In genomic region chr19:16372752-16373486, GRCm38 (mm10) we compare ENCODE assay signal across 8 mouse cellular contexts.
DNase-seq lines count a peak whose midpoint lies in the region; ATAC-seq and TF ChIP-seq lines count a peak whose summit lies in the region.

No protein-coding gene starts in this region.

- H3K27me3 ChIP-seq in liver, embryonic 11.5 days (replicated peaks; ENCODE audit: control insufficient read depth, insufficient read depth, low read length) = no peaks in the 10 kb centered on the region
- H3K27me3 ChIP-seq in forebrain, embryonic 12.5 days = no peaks in the 10 kb centered on the region
- H3K27me3 ChIP-seq in limb, embryonic 14.5 days (ENCODE audit: control insufficient read depth, insufficient read depth, low read length) = no peaks in the 10 kb centered on the region
- H3K27me3 ChIP-seq in myocyte (ENCODE audit: control insufficient read depth, insufficient read depth, insufficient read length) = no peaks in the 10 kb centered on the region

- H3ac ChIP-seq in myocyte (ENCODE audit: control insufficient read depth, insufficient read length) = no peak overlapping the region

- H3K36me3 ChIP-seq in liver, embryonic 11.5 days (ENCODE audit: control insufficient read depth, insufficient read depth, low read length) = no peaks in the 10 kb centered on the region
- H3K36me3 ChIP-seq in forebrain, embryonic 12.5 days (replicated peaks) = peaks cover under 1% of the 10 kb centered on the region; the same call in 1 of the 2 replicates
- no peaks in the 10 kb centered on the region; the same call in 1 of the 2 replicates for H3K36me3 ChIP-seq in limb, embryonic 14.5 days (ENCODE audit: control insufficient read depth, insufficient read depth, low read length)
- no peaks in the 10 kb centered on the region for H3K36me3 ChIP-seq in myocyte (ENCODE audit: control insufficient read depth, insufficient read depth)

- no peak for TF ChIP-seq POLR2A in limb, embryonic 14.5 days (IDR thresholded peaks at IDR 0.05; ENCODE audit: borderline replicate concordance, extremely low read depth, insufficient read depth, insufficient read length)
- TF ChIP-seq POLR2A in myocyte (IDR thresholded peaks at IDR 0.05; ENCODE audit: insufficient read length, low read depth) = no peak

- H3K4me1 ChIP-seq in liver, embryonic 11.5 days (replicated peaks; ENCODE audit: control insufficient read depth, insufficient read depth, low read length) = no peaks in the 10 kb centered on the region
- peaks cover 30% of the 10 kb centered on the region for H3K4me1 ChIP-seq in forebrain, embryonic 12.5 days
- H3K4me1 ChIP-seq in limb, embryonic 14.5 days (ENCODE audit: control insufficient read depth, insufficient read depth, low read length) = peaks cover 15% of the 10 kb centered on the region

- H3K9ac ChIP-seq in liver, embryonic 11.5 days (ENCODE audit: low read depth, low read length) = no peak overlapping the region
- no peak overlapping the region for H3K9ac ChIP-seq in forebrain, embryonic 12.5 days
- no peak overlapping the region for H3K9ac ChIP-seq in limb, embryonic 14.5 days (ENCODE audit: low read depth, low read length, severe bottlenecking)

- DNase-seq in liver = peak; percentile 6
- no peak for DNase-seq in liver, embryonic 11.5 days (ENCODE audit: low spot score)
- DNase-seq in limb, embryonic 14.5 days (ENCODE audit: low spot score) = peak; percentile 33
- no peak for DNase-seq in urinary bladder, postnatal 10 days (ENCODE audit: low spot score)
- no peak for DNase-seq in cerebellum, adult 11-12 months
- no peak for DNase-seq in gastrocnemius, postnatal 36 days

- WGBS in liver, embryonic 11.5 days = 77% methylated on average over 9 of the region's 9 CpGs
- 62% methylated on average over 9 of the region's 9 CpGs for WGBS in forebrain, embryonic 12.5 days
- 52% methylated on average over 9 of the region's 9 CpGs for WGBS in limb, embryonic 14.5 days

- H3K9me3 ChIP-seq in liver, embryonic 11.5 days (ENCODE audit: control insufficient read depth, low read length) = no peaks in the 10 kb centered on the region
- H3K9me3 ChIP-seq in forebrain, embryonic 12.5 days = no peaks in the 10 kb centered on the region
- no peaks in the 10 kb centered on the region for H3K9me3 ChIP-seq in limb, embryonic 14.5 days (ENCODE audit: control insufficient read depth, low read length)

- no peak overlapping the region for H3K27ac ChIP-seq in liver, embryonic 11.5 days (ENCODE audit: low read depth, low read length)
- 0 out of 2 replicates have a peak overlapping the region, but pooled peaks have one; percentile 32 for H3K27ac ChIP-seq in forebrain, embryonic 12.5 days
- H3K27ac ChIP-seq in limb, embryonic 14.5 days (replicated peaks; ENCODE audit: low read depth, low read length) = no peak overlapping the region

- intact Hi-C loops in gastrocnemius, postnatal 36 days (cut with DNase I) = no loop called here

- no peak for ATAC-seq in liver, embryonic 11.5 days (replicated peaks; ENCODE audit: low FRiP score)
- 0 out of 2 replicates have a peak, but pooled peaks have one; percentile 39 for ATAC-seq in forebrain, embryonic 12.5 days (ENCODE audit: low FRiP score)
- peak; percentile 76 for ATAC-seq in limb, embryonic 14.5 days (ENCODE audit: low FRiP score, low read depth)

- H3K79me2 ChIP-seq in myocyte (ENCODE audit: control insufficient read depth, insufficient read depth) = no peaks in the 10 kb centered on the region

- H3K4me3 ChIP-seq in liver, embryonic 11.5 days (ENCODE audit: low read depth, low read length) = no peak overlapping the region
- H3K4me3 ChIP-seq in forebrain, embryonic 12.5 days (replicated peaks) = no peak overlapping the region
- no peak overlapping the region for H3K4me3 ChIP-seq in limb, embryonic 14.5 days (replicated peaks; ENCODE audit: low read length)
- no peak overlapping the region for H3K4me3 ChIP-seq in myocyte

- H3K4me2 ChIP-seq in liver, embryonic 11.5 days = no peak overlapping the region
- no peak overlapping the region for H3K4me2 ChIP-seq in forebrain, embryonic 12.5 days
- no peak overlapping the region for H3K4me2 ChIP-seq in limb, embryonic 14.5 days (replicated peaks; ENCODE audit: low read depth, low read length, severe bottlenecking)
- H3K4me2 ChIP-seq in myocyte (ENCODE audit: low read depth) = peak overlapping the region; percentile 42

TF ChIP-seq in myocyte, 11 proteins besides CTCF, POLR2A, EP300 and RAD21:
- TF ChIP-seq SRF (IDR thresholded peaks at IDR 0.05; ENCODE audit: control insufficient read depth, insufficient read length, low read depth) (no peak), MYOG (IDR thresholded peaks at IDR 0.05; ENCODE audit: control insufficient read depth in 1 of 3, insufficient read depth in 1 of 3, insufficient read length in 2 of 3, low read depth in 2 of 3) (peak; percentile 26 to 80 (median 61)), MYOD1 (IDR thresholded peaks at IDR 0.05; ENCODE audit: control insufficient read depth in 1 of 3, insufficient read length in 2 of 3, low read depth in 2 of 3) (peak; percentile 40 to 93 (median 86)), TCF12 (IDR thresholded peaks at IDR 0.05; ENCODE audit: insufficient read depth, poor library complexity, severe bottlenecking) (peak; percentile 35)

Comparison
In these comparisons a context has a peak if more than half of its experiments do, and no peak if none do; other contexts are left out.
1. DNase-seq: peak in liver (single experiment) and limb, embryonic 14.5 days (single experiment); none in liver, embryonic 11.5 days (single experiment), urinary bladder, postnatal 10 days (single experiment), cerebellum, adult 11-12 months (single experiment) and gastrocnemius, postnatal 36 days (0 of 2).